Mouse (Mus musculus) hindbrain, postnatal 0 days (tissue): ENCODE measurements around the gene Rbm42. TPM values are rescaled to one million over a fixed set of nuclear protein-coding genes. Genes with fewer than 3 reads are reported as not detected.

Source experiments
- ATAC-seq: fragments of 200-750 bp; cut with Nextera tagmentation; 2 replicates; pipeline ENCODE4 v1.8.0; 2017; ENCODE audit warnings: mild to moderate bottlenecking, moderate TSS enrichment, moderate library complexity
- DNase-seq: peaks from one replicate; pipeline ENCODE4 v3.0.0-alpha.2; 2015; ENCODE audit warnings: low spot score
- H3K27ac ChIP-seq: fragments of 300-500 bp; sonication (generic); 2 replicates; pipeline ENCODE4 v1.5.1; 2014; ENCODE audit warnings: mild to moderate bottlenecking
- H3K27me3 ChIP-seq: fragments of 300-500 bp; sonication (generic); 2 replicates; pipeline ENCODE4 v1.6.1; 2014; ENCODE audit warnings: low read length, mixed read lengths; ENCODE audit not compliant: insufficient read depth
- H3K36me3 ChIP-seq: fragments of 300-500 bp; sonication (generic); 2 replicates; pipeline ENCODE4 v1.6.1; 2014; ENCODE audit warnings: low read length, mixed read lengths; ENCODE audit not compliant: insufficient read depth
- H3K4me1 ChIP-seq: fragments of 300-500 bp; sonication (generic); 2 replicates; pipeline ENCODE4 v1.6.1; 2014; ENCODE audit warnings: antibody characterized with exemption, low read length, mixed read lengths; ENCODE audit not compliant: insufficient read depth
- H3K4me2 ChIP-seq: fragments of 300-500 bp; sonication (generic); 2 replicates; pipeline ENCODE4 v1.6.1; 2014; ENCODE audit warnings: low read depth, mild to moderate bottlenecking, low read length, moderate library complexity, mixed read lengths
- H3K4me3 ChIP-seq: fragments of 300-500 bp; sonication (generic); 2 replicates; pipeline ENCODE4 v1.5.1; 2014; ENCODE audit warnings: low read length
- H3K9ac ChIP-seq: fragments of 300-500 bp; sonication (generic); replicated peaks from 2 replicates; pipeline ENCODE4 v1.6.1; 2014; ENCODE audit warnings: mild to moderate bottlenecking, low read length, moderate library complexity, mixed read lengths
- H3K9me3 ChIP-seq: fragments of 300-500 bp; sonication (generic); 2 replicates; pipeline ENCODE4 v1.6.1; 2016; ENCODE audit warnings: low read length, mixed read lengths
- CTCF ChIP-seq: IDR thresholded peaks from 2 replicates; pipeline ENCODE4 v1.5.1; 2016; ENCODE audit warnings: antibody characterized with exemption, control low read depth, low read depth
- WGBS: fragments of 180-500 bp; shearing (Covaris S2); extraction: QIAGEN DNeasy Blood & Tissue Kit; methylation state at CpG from one replicate; pipeline ENCODE4 v1.1.7; 2014; 5-methylcytosine and 5-hydroxymethylcytosine counted together
- polyA plus RNA-seq: library from polyadenylated mRNA; unstranded; fragments of >200 nt; fragmentation: Nextera tagmentation; extraction: Ambion mirVana; gene quantifications from 2 replicates; pipeline ENCODE4 v1.2.1, GENCODE M21; 2015
- total RNA-seq: library from RNA; depleted of rRNA; stranded (reverse); fragments of >200 nt; gene quantifications from 2 replicates; pipeline ENCODE4 v1.2.3, GENCODE M21; 2014; rRNA removed

The Rbm42 gene
- total and polyA plus RNA-seq, 2 experiments from 2014 or later: 118 to 169 TPM

DNA sequence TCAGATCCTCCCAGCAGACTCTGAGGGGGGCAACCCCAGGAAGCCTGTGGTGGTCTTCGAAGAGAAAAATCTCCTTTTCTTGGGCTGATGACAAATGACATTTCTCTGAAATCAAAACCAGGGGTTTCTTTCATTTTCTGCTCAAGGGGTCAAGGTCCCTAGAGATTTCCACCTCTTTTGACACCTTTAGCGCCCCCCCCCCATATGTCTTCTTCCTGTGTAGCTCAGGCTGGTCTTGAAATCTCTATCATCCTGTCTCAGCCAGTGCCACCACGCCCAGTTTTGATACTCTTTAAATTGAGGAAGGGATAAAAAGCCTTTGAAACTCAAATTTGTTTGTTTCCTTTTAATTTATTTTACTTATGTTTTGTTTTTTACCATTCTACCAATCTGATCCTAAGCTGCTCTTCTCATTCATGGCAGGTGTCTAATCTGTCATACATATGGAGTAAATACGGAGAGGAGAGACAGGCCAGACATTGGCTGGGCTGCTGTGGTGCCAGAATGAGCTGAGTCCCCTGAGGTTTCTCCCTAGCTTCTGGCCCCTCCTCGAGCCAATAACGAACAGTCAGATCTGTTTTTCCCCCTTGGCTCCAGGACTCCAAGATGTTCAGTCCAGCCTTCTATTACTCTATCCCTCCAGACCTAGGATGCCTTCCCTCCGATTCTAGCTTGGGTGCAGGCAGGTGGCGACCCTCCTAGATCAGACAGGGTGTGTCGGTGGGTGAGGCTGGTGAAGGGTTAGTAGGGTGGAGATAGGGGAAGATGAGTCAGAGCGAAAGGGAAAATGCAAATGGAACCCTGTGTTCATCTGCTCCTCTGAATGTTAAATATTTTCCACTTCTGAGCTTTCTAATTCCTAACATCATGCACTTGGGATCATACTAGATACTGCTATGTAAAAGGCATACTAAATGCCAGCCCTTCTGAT is 56.3 kb downstream of the Rbm42 start:
- Histone ChIP-seq H3K36me3 (no peaks in the 10 kb centered on the region), H3K4me1 (no peaks in the 10 kb centered on the region), H3K9me3 (no peaks in the 10 kb centered on the region), H3K4me2 (no peak overlapping the region), H3K27ac (no peak overlapping the region), H3K4me3 (no peak overlapping the region), H3K9ac (no peak overlapping the region), H3K27me3 (no peaks in the 10 kb centered on the region)
- WGBS: 63% methylated on average over 10 of the region's 10 CpGs
- peak; percentile 20 for DNase-seq
- no peak for ATAC-seq
- no peak for TF ChIP-seq CTCF

DNA sequence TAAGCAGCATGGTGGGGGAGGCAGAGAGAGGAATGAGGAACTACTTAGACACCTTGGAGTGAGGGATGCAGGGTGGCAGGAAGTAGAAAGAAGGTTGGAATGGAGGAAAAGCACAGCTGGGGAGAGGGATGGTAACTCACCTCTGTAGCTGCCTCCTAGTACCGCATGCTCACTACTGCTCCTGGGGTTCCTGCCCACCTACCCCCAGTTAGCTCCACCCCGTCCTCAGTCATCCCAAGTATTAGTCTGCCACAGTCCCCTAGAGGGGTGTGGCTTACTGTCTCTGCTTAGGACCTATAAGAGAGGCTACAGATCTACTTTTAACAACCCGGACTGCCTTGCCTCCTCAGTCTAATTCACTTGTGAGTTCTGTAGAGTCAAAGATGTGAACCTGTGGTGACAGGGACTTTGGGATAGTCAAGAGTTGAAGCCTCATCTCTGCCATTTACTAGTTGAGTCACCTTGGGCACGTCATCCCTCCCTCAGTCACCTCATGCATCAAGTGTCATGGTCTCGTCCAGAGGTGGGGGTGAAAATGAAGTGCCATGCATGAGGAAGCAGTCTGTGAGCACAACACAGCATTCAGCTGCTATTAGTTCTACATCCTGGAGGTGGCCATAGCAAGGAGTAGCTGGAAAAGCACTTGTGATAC is 57.2 kb downstream of the Rbm42 start:
- H3K27ac ChIP-seq: no peak overlapping the region
- H3K36me3 ChIP-seq: no peaks in the 10 kb centered on the region
- H3K9ac ChIP-seq: no peak overlapping the region
- H3K4me2 ChIP-seq: no peak overlapping the region
- no peaks in the 10 kb centered on the region for H3K4me1 ChIP-seq
- ATAC-seq: no peak
- TF ChIP-seq CTCF: no peak
- DNase-seq: no peak
- no peaks in the 10 kb centered on the region for H3K27me3 ChIP-seq
- no peak overlapping the region for H3K4me3 ChIP-seq
- H3K9me3 ChIP-seq: no peaks in the 10 kb centered on the region
- 64% methylated on average over 5 of the region's 5 CpGs for WGBS

DNA sequence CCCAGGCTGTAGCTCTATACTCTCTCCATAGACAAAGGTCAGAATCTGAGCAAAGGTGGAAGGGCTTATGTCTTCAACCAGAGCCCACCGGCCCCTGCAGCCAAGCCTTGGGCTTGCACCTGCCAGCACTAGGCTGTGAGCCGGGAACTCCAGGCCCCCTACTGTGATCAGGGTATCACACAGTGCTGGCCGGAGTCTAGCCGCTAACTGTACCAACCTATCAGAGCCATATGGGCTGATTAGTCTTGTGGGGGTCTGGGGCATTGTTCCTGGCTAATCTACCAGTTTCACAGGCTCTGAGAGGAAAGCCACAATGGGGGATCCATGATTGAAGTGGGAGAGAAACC is 58.5 kb downstream of the Rbm42 start:
- WGBS: 25% methylated on average over 4 of the region's 4 CpGs
- no peak overlapping the region for H3K9ac ChIP-seq
- H3K4me2 ChIP-seq: no peak overlapping the region
- DNase-seq (no peak), ATAC-seq (no peak)
- no peak overlapping the region for H3K4me3 ChIP-seq
- no peak for TF ChIP-seq CTCF
- 0 out of 2 replicates have a peak, but pooled peaks cover 2% of the 10 kb centered on the region for H3K36me3 ChIP-seq
- no peaks in the 10 kb centered on the region for H3K9me3 ChIP-seq
- no peaks in the 10 kb centered on the region for H3K27me3 ChIP-seq
- H3K27ac ChIP-seq: no peak overlapping the region
- H3K4me1 ChIP-seq: peaks cover 8% of the 10 kb centered on the region

Other genes starting within 250 kb of the Rbm42 start
Only the 30 nearest of the 33 such genes appear.
- gene Nfkbid, start 228.6 kb downstream of the Rbm42 start, total RNA-seq: 1.9 and 3.7 TPM in 2 replicates
- gene Nfkbid, start 228.6 kb downstream of the Rbm42 start, polyA plus RNA-seq: 2.1 TPM in 2 replicates
- 840 and 852 TPM in 2 replicates for gene Aplp1, start 204.8 kb downstream of the Rbm42 start, total RNA-seq
- gene Aplp1, start 204.8 kb downstream of the Rbm42 start, polyA plus RNA-seq: 617 and 682 TPM in 2 replicates
- 10.7 and 14.7 TPM in 2 replicates for gene Kirrel2, start 192.6 kb downstream of the Rbm42 start, total RNA-seq
- gene Kirrel2, start 192.6 kb downstream of the Rbm42 start, polyA plus RNA-seq: 4.4 and 5.8 TPM in 2 replicates
- gene Nphs1, start 192.0 kb downstream of the Rbm42 start, total RNA-seq: 2.3 and 2.4 TPM in 2 replicates
- gene Nphs1, start 192.0 kb downstream of the Rbm42 start, polyA plus RNA-seq: 0.50 and 1.0 TPM in 2 replicates
- gene Prodh2, start 156.7 kb downstream of the Rbm42 start, total RNA-seq: not detected in 2 replicates
- gene Prodh2, start 156.7 kb downstream of the Rbm42 start, polyA plus RNA-seq: 0.24 TPM in 1 of 2 replicates, not detected in the other
- 55.7 and 59.7 TPM in 2 replicates for gene Arhgap33, start 115.3 kb downstream of the Rbm42 start, total RNA-seq
- 64.8 and 73.1 TPM in 2 replicates for gene Arhgap33, start 115.3 kb downstream of the Rbm42 start, polyA plus RNA-seq
- gene Hspb6, start 98.1 kb downstream of the Rbm42 start, total RNA-seq: 5.6 and 6.4 TPM in 2 replicates
- gene Hspb6, start 98.1 kb downstream of the Rbm42 start, polyA plus RNA-seq: 15.8 and 16.3 TPM in 2 replicates
- 13.1 and 14.0 TPM in 2 replicates for gene Proser3, start 98.0 kb downstream of the Rbm42 start, total RNA-seq
- 3.0 and 3.1 TPM in 2 replicates for gene Proser3, start 98.0 kb downstream of the Rbm42 start, polyA plus RNA-seq
- 14.3 and 21.0 TPM in 2 replicates for gene Lin37, start 90.5 kb downstream of the Rbm42 start, total RNA-seq
- 45.0 and 48.0 TPM in 2 replicates for gene Lin37, start 90.5 kb downstream of the Rbm42 start, polyA plus RNA-seq
- gene U2af1l4, start 87.0 kb downstream of the Rbm42 start, total RNA-seq: 41.7 and 53.4 TPM in 2 replicates
- gene U2af1l4, start 87.0 kb downstream of the Rbm42 start, polyA plus RNA-seq: 103 and 104 TPM in 2 replicates
- 2.9 and 3.7 TPM in 2 replicates for gene Gm49396, start 87.0 kb downstream of the Rbm42 start, total RNA-seq
- 6.4 and 7.0 TPM in 2 replicates for gene Gm49396, start 87.0 kb downstream of the Rbm42 start, polyA plus RNA-seq
- 72.0 and 90.4 TPM in 2 replicates for gene Psenen, start 86.7 kb downstream of the Rbm42 start, total RNA-seq
- gene Psenen, start 86.7 kb downstream of the Rbm42 start, polyA plus RNA-seq: 154 and 155 TPM in 2 replicates
- 5.6 TPM in 1 of 2 replicates, not detected in the other for gene Igflr1, start 84.9 kb downstream of the Rbm42 start, total RNA-seq
- gene Igflr1, start 84.9 kb downstream of the Rbm42 start, polyA plus RNA-seq: 2.6 and 3.4 TPM in 2 replicates
- gene Kmt2b, start 61.6 kb downstream of the Rbm42 start, total RNA-seq: 27.1 and 36.7 TPM in 2 replicates
- 6.7 and 7.1 TPM in 2 replicates for gene Kmt2b, start 61.6 kb downstream of the Rbm42 start, polyA plus RNA-seq
- gene Zbtb32, start 51.4 kb downstream of the Rbm42 start, total RNA-seq: not detected in 2 replicates
- 0.18 and 0.23 TPM in 2 replicates for gene Zbtb32, start 51.4 kb downstream of the Rbm42 start, polyA plus RNA-seq
- gene Upk1a, start 37.5 kb downstream of the Rbm42 start, total RNA-seq: 0.14 and 0.99 TPM in 2 replicates
- gene Upk1a, start 37.5 kb downstream of the Rbm42 start, polyA plus RNA-seq: 0.62 and 0.99 TPM in 2 replicates
- 352 and 389 TPM in 2 replicates for gene Cox6b1, start 24.2 kb downstream of the Rbm42 start, total RNA-seq
- gene Cox6b1, start 24.2 kb downstream of the Rbm42 start, polyA plus RNA-seq: 1,552 and 1,572 TPM in 2 replicates
- not detected in 2 replicates for gene Etv2, start 14.5 kb downstream of the Rbm42 start, total RNA-seq
- not detected in 2 replicates for gene Etv2, start 14.5 kb downstream of the Rbm42 start, polyA plus RNA-seq
- gene Haus5, start 14.7 kb upstream of the Rbm42 start, total RNA-seq: 22.2 and 24.1 TPM in 2 replicates
- 19.9 and 25.8 TPM in 2 replicates for gene Haus5, start 14.7 kb upstream of the Rbm42 start, polyA plus RNA-seq
- gene Pmis2, start 21.3 kb upstream of the Rbm42 start, total RNA-seq: not detected in 2 replicates
- not detected in 2 replicates for gene Pmis2, start 21.3 kb upstream of the Rbm42 start, polyA plus RNA-seq
- gene 2200002J24Rik, start 48.6 kb upstream of the Rbm42 start, total RNA-seq: not detected in 2 replicates
- 0.55 TPM in 1 of 2 replicates, not detected in the other for gene 2200002J24Rik, start 48.6 kb upstream of the Rbm42 start, polyA plus RNA-seq
- 2.0 and 5.3 TPM in 2 replicates for gene Atp4a, start 61.9 kb upstream of the Rbm42 start, total RNA-seq
- 4.2 and 6.0 TPM in 2 replicates for gene Atp4a, start 61.9 kb upstream of the Rbm42 start, polyA plus RNA-seq
- 195 and 238 TPM in 2 replicates for gene Tmem147, start 79.2 kb upstream of the Rbm42 start, total RNA-seq
- gene Tmem147, start 79.2 kb upstream of the Rbm42 start, polyA plus RNA-seq: 338 and 342 TPM in 2 replicates
- not detected in 2 replicates for gene Gapdhs, start 93.4 kb upstream of the Rbm42 start, total RNA-seq
- 0.32 and 0.69 TPM in 2 replicates for gene Gapdhs, start 93.4 kb upstream of the Rbm42 start, polyA plus RNA-seq
- 0.84 and 4.2 TPM in 2 replicates for gene Sbsn, start 101.2 kb upstream of the Rbm42 start, total RNA-seq
- gene Sbsn, start 101.2 kb upstream of the Rbm42 start, polyA plus RNA-seq: 2.9 and 3.0 TPM in 2 replicates
- 1.4 and 2.1 TPM in 2 replicates for gene Dmkn, start 113.4 kb upstream of the Rbm42 start, total RNA-seq
- gene Dmkn, start 113.4 kb upstream of the Rbm42 start, polyA plus RNA-seq: 3.9 and 5.8 TPM in 2 replicates
- gene Krtdap, start 137.6 kb upstream of the Rbm42 start, total RNA-seq: not detected in 2 replicates
- 0.66 and 1.8 TPM in 2 replicates for gene Krtdap, start 137.6 kb upstream of the Rbm42 start, polyA plus RNA-seq
- 0.16 TPM in 1 of 2 replicates, not detected in the other for gene Ffar2, start 173.5 kb upstream of the Rbm42 start, total RNA-seq
- 0.19 and 0.23 TPM in 2 replicates for gene Ffar2, start 173.5 kb upstream of the Rbm42 start, polyA plus RNA-seq
- gene Ffar3, start 205.9 kb upstream of the Rbm42 start, total RNA-seq: 0.05 TPM in 1 of 2 replicates, not detected in the other
- gene Ffar3, start 205.9 kb upstream of the Rbm42 start, polyA plus RNA-seq: 0.09 TPM in 1 of 2 replicates, not detected in the other
- not detected in 2 replicates for gene Ffar1, start 211.2 kb upstream of the Rbm42 start, total RNA-seq
- not detected in 2 replicates for gene Ffar1, start 211.2 kb upstream of the Rbm42 start, polyA plus RNA-seq